Mouse (Mus musculus) layer of hippocampus, adult 8-10 months (tissue): Measurements from ENCODE around the gene Itga10. TPM values are rescaled to one million over a fixed set of nuclear protein-coding genes. Genes with fewer than 3 reads are reported as not detected.
"Not testable (repeated sequence)": the region's sequence is repeated elsewhere in the genome, so short reads cannot be mapped to it uniquely, and the experiment has no call there.

Source experiments
- DNase-seq, 2 experiments: peaks; one replicate each; pipeline ENCODE4 v3.0.0; 2022; ENCODE audit warnings: low spot score in 2 of 2
- total RNA-seq, 4 experiments: library from RNA; stranded (reverse); gene quantifications; 2 replicates each; pipeline ENCODE4 v1.2.4; 2022

Gene Itga10
- total RNA-seq, 4 experiments from 2014 or later = 1.5 to 4.0 (median 3.2) TPM

- DNase-seq = peak; percentile 79 to 86
These were observed 10.2 kb upstream of the Itga10 start, which contains the start of the genes Pex11b and Gm42957 for GRCm38 (mm10) chr3:96634928-96635879. Gene Pex11b (plus strand): TSS chr3:96635376. Gene Gm42957 (plus strand): TSS chr3:96635474.

DNA sequence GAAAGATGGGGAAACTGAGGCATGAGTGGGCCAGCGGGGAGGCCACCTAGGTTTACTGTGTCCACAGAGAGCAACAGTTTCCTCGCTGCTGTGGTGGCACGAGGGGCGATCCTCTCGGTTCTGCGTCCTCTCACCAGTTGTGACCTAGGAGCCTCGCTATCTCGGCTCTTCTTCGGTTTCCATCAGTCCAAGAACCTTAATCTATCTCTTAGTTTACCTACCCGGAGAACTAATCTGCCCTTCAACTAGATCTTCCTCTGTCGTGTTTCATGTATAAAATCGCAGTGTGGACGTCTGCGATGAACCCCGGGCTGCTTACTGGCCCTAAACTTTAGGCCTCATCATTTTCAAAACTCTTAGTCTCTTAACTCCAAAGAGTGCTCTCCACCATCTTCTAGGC is 9.5 kb upstream of the Itga10 start:
- no peak for DNase-seq

DNA sequence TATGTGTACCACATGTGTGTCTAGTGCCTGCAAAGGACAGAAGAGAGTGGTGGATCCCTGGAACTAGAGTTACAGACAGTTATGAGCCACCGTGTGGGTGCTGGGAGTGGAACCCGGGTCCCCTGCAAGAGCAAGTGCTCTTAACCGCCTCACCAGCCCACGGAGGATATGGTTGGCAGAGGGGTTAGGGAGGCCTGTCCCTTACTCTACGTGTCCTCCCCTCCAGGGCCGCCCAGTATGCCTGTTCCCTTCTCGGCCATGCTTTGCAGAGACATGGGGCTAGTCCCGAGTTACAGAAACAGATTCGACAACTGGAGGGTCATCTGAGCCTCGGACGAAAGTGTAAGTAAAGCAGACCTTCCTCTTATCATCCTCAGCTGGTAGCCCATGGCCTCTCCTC is 8.9 kb upstream of the Itga10 start:
- no peak for DNase-seq

DNA sequence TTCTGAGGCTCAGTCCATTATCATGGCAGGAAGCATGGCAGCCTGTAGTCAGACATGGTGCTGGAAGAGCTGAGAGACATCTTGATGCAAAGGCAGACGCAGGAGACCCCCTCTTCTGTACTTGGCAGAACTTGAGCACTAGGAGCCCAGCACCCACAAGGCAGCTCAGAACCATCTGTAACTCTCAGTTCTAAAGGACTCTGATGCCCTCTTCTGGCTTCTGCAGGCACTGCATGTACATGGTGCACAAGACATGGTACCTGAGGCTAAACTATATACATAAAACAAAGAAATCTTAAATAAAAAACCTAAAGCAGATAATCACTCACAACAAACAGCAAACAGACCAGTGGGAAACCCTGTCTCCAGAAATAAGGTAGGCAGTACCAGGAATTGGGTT is 6.2 kb upstream of the Itga10 start:
- peak in 1 of 2 experiments; percentile 52 for DNase-seq

DNA sequence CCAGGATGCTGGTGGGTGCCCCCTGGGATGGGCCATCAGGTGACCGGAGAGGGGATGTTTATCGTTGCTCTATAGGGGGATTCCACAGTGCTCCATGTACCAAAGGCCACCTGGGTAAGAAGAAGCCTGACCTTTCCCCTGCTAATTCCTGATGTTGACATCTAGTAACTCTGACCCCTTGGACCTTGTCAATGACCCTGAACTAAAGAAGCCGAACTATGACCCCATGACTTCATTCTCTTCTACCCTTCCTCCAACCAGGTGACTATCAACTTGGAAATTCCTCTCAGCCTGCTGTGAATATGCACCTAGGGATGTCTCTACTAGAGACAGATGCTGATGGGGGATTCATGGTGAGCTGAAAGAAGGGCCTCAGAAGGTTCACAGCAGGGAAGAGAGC is 2.0 kb downstream of the Itga10 start:
- no peak for DNase-seq

DNA sequence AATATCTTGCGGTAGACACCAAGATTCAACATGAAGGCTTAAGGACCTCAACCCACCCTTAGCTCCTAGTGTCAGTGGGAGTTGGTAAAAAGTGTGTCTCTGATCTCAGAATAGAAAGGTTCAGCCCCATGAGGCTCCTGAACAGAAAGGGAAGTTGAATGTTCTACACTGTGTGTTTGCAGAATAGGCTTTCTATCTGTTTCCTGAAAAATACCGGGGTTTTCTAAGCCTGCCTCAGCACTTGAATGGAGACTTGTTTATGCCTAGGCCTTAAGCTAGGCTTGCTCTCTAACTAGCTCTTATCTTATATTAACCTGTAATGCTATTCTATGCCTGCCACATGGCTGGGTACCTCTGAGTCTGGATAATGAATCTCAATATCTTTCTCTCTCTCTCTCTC is 15.5 kb downstream of the Itga10 start:
- no peak for DNase-seq

GRCm38 (mm10) chr3:96662731-96663316 is 17.4 kb downstream of the Itga10 start:
- DNase-seq = no peak

DNA sequence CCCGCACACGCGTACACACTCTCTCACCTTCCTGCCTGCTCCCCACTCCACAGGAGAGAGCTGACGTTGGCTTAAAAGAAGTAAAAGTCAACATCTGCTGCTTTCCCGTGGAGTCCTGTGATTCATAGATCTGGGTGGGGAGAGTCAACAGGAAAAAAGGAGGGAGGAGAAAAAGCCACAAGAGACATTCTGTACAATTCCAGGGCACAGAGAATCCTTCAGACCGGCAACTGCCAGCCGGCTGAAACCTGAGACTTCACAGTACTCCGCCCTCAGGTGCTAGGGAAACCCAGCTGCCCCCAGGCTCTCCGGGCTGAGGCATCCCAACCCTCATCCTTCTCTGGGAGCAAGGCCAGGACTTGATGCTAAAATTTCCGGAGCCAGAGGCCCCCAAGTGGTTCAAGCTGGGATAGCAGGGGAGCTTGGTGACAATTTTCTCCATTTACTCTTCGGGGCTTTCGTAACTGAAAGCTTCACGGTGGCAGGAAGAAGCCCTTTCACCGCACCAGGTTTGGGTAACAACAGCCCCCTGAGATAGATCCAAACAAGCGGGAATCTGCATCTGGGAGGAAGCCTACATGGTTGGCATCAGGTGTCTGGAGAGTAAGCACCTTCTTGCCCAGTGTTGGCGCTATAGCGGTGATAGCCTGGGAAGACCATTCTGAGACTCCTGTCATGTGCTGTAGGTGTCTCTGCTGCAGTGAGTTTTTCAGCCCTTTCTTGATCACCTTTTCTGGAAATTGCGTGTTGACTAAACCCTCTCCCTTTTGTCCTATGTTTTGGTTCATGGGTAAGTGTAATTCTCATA is 18.3 kb downstream of the Itga10 start:
- peak; percentile 76 to 90 for DNase-seq

DNA sequence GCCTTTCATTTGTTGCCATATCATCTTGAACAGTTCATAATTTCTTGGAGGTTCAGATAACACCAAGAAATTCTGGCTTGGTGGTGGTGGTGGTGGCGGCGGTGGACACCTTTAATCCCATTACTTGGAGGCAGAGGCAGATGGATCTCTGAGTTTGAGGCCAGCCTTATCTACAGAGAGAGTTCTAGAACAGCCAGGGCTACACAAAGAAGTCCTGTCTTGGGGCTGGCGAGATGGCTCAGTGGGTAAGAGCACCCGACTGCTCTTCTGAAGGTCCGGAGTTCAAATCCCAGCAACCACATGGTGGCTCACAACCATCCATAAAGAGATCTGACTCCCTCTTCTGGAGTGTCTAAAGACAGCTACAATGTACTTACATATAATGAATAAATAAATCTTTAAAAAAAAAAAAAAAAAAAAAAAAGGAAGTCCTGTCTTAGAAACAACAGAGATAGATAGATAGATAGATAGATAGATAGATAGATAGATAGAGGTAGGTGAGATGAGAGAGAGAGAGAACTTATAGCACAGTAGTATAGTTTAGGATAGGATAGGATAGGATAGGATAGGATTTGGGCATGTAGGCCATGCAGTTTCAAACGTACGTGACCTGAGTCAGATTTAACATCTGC is 20.5 kb downstream of the Itga10 start:
- not testable (repeated sequence) for DNase-seq

GRCm38 (mm10) chr3:96666916-96667315 is 21.5 kb downstream of the Itga10 start:
- DNase-seq = no peak

DNA sequence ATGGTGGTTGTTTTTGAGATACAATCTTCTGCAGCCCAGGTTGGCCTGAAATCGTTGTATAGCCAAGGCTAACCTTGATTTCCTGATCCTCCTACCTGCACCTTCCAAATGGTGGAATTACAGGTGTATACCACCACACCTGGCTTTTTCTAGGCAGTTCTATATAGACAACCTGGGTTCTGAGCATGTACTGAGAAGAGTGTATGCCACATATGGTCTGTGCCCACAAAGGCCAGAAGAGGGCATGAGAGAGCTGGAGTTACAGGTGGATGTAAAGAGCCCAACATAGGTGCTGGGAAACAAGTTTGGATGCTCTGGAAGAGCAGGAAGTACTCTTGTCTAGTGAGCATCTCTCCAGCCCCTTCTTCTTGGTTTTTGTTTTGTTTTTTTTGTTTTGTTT is 21.9 kb downstream of the Itga10 start:
- DNase-seq = no peak

DNA sequence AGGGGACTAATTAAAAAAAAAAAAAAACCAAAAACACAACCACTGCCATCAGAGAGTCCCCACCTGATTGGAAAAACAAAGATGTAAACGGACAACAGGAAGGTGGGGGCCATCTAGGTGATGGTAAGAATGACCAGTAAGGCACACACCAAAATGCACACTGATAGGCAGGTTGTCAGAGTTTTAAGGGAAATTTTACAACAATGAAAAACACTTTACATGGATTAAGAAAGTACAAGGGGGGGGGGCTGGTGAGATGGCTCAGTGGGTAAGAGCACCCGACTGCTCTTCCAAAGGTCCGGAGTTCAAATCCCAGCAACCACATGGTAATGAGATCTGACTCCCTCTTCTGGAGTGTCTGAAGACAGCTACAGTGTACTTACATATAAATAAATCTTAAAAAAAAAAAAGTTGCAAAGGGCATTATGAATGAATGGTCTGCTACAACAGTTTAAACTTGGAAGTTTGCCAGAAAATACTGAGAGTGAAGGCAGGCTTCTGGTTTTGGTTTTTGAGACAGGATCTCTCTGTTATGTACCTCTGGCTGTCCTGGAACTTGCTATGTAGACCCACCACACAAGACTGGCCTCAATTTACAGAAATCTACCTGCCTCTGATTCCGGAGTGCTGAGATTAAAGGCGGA is 23.2 kb downstream of the Itga10 start:
- no peak for DNase-seq

DNA sequence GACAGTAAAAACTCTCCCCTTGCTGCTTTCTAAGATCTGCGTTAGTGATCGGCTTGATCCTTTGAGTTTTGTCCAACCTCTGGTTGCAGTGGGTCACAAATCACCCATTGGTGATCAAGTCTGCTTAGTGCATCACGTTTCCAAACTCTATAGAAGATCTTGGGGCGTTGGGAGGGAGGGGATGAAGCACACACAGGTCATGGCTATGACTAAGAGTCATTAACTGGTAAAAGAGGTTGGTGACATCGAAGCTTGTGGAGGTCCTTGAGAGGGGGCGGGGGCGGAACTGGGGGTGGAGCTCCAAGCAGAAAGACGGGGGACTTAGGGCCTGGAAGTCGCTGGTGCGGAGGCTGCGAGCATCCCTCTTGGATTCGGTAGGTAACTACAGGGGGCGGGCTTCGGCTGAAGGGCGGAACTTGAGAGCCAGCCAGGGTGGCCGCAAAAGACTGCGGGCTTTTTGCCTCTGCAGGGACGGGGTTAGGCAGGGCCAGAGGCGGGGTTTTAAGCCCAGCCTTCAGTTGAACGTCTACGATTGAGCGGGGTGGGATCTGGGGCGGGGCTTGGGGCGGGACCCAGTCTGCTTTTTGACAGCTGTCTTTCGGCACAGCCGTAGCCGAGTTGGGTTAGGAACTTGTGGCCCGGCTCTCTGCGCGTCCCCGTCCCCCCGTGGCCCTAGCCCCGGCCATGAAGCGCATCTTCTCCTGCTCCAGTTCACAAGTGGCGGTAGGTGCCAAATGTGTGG is 24.5 kb downstream of the Itga10 start, which contains the start of gene Ankrd35:
Gene Ankrd35, plus strand, starts transcription at position 405 of the 742 bp plus-strand sequence.
- DNase-seq = peak; percentile 55 to 63

DNA sequence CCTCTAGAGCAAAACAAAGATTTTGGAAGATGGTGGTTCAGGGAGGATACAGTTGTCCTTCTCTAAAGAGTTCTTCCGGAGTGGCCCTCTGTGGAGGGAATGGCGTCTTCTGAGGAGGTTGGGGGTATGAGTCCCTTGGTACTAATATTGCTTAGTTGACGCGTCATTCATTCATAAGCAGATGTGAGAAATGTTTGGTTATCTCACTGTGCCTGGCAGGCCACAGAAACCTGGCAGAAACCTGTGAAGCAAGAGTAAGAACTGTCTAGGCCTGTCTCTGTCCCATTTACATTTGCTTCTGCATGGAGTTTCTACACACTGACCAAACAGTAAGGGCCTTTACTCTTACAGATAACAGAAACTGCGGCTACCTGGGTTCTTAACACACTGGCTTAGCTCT is 26.1 kb downstream of the Itga10 start:
- no peak for DNase-seq

DNA sequence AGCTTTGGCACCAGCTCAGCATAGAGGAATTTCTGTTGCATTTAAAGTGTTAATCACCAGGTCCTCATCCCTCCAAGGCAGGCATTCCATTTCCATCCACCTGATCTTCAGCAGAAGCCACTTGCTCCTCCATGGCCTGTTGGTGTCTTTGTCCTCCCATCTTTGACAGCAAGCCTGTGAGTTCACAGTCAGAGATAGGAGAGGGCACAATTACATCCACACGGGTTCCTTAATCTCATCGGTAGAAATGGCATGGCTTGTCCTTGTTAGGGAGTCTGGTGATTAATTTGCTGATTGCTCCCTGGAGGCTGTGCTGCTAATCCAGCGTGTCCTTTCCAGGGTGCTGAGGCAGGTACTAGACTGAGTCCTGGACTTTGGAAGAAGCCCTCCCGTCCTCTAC is 28.1 kb downstream of the Itga10 start:
- no peak for DNase-seq

DNA sequence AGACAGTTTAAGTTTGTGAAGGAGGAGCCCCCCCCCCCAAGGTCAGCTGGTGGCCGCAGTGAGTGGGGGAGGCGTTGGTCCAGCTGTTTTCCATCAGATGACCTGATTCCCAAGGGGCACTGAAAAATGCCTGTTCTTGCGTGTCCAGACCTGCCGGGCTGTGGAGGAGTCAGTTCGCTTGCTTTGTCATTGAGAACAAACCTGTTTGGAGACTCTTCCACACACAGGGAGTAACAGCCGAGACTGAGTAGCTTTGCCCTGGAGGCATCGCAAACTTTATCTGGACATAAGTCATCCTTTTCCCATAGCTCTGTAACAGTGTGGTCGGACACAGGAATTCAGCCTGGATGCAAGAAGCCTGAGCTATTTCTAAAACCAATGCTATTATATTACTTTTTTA is 29.1 kb downstream of the Itga10 start:
- no peak for DNase-seq

- no peak for DNase-seq
These were observed 29.8 kb downstream of the Itga10 start for GRCm38 (mm10) chr3:96675171-96675570.

DNA sequence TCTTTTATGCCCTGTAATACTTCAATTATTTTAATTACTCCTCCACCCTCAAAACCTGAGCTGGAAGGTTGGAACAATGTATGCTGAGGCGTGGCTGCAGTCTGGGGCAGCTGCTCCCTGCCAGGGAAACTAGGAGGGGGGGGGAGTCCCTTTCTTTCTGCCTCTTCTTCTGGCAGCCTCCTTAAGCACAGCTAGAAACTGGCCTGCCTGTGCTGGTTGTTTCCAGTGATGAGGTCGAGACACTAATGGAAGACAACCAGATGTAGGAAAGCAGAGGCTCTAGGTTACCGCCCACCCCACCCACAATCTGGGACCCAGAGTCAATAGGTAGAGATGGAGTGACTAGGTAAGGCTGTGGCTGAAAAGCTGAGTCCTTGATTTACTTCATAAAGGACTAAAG is 30.3 kb downstream of the Itga10 start:
- DNase-seq = no peak

- DNase-seq = no peak
These were observed 33.1 kb downstream of the Itga10 start for GRCm38 (mm10) chr3:96678456-96678855.

DNA sequence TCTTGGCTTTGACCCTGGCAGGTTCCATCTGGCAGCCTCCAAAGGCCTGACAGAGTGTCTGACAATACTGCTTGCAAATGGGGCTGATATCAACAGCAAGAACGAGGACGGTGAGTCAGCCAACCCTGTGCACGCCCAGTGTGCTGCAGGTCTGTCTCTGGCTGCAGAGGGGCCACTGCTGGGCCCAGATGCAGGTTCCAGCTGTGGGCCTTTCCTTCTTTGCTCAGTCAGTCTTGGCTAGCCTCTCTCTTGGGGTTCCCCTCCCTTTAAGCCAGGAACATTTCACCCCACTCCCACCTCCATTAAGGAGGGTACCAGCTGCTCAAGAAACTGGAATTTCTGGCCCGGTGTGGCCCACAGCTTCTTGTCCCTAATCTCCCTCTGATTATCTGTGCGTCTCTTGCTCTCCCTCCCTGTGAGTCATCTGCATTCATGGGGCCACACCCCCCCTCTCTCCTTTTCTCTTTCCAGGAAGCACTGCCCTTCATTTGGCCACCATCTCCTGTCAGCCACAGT is 33.8 kb downstream of the Itga10 start:
- no peak for DNase-seq
